Mouse (Mus musculus) spleen, adult 2 months (tissue): Measurements from ENCODE around the gene Cap1. TPM values are rescaled to one million over a fixed set of nuclear protein-coding genes. Genes with fewer than 3 reads are reported as not detected.

ENCODE experiments used
- DNase-seq, 2 experiments: peaks; one replicate each; pipeline versions ENCODE4 v3.0.0 to v3.0.0-alpha.2; 2012 to 2021; ENCODE audit warnings: low spot score in 2 of 2, low read depth in 1 of 2
- H3K27ac ChIP-seq: fragments of 200-500 bp; 2 replicates; pipeline ENCODE4 v1.5.1; 2012; ENCODE audit warnings: low read length, inconsistent platforms; ENCODE audit not compliant: insufficient read depth
- H3K27me3 ChIP-seq: fragments of 200-500 bp; 2 replicates; pipeline ENCODE4 v1.6.1; 2012; ENCODE audit warnings: mild to moderate bottlenecking, moderate library complexity, low read length, inconsistent platforms; ENCODE audit not compliant: control insufficient read depth, insufficient read depth
- H3K36me3 ChIP-seq: fragments of 200-500 bp; 2 replicates; pipeline ENCODE4 v1.6.1; 2012; ENCODE audit warnings: mild to moderate bottlenecking, low read length, inconsistent platforms; ENCODE audit not compliant: control insufficient read depth, insufficient read depth
- H3K4me1 ChIP-seq: fragments of 200-500 bp; 2 replicates; pipeline ENCODE4 v1.6.1; 2011; ENCODE audit warnings: inconsistent platforms; ENCODE audit not compliant: control insufficient read depth, insufficient read depth, insufficient read length
- H3K4me3 ChIP-seq: fragments of 200-500 bp; 2 replicates; pipeline ENCODE4 v1.5.1; 2011; ENCODE audit warnings: mild to moderate bottlenecking, inconsistent platforms; ENCODE audit not compliant: insufficient read depth, insufficient read length; ENCODE audit errors: extremely low read depth
- CTCF ChIP-seq: fragments of 200-500 bp; IDR thresholded peaks from 2 replicates; pipeline ENCODE4 v1.5.1; 2011; ENCODE audit warnings: mild to moderate bottlenecking, inconsistent platforms; ENCODE audit not compliant: insufficient read depth, insufficient read length, insufficient replicate concordance; ENCODE audit errors: extremely low read depth
- POLR2A ChIP-seq: fragments of 200-500 bp; IDR thresholded peaks from 2 replicates; pipeline ENCODE4 v1.6.1; 2011; ENCODE audit warnings: low read depth, low read length, inconsistent platforms
- WGBS: fragments of 180-500 bp; shearing (Covaris S2); methylation state at CpG from one replicate; pipeline ENCODE4 v1.1.7; 2018; 5-methylcytosine and 5-hydroxymethylcytosine counted together
- polyA plus RNA-seq: library from polyadenylated mRNA; depleted of rRNA; stranded (reverse); fragments of >200 nt; gene quantifications from 2 replicates; pipeline ENCODE4 v1.2.3, GENCODE M21; 2012

The Cap1 gene
- polyA plus RNA-seq, 1 experiment: 116 TPM

GRCm38 (mm10) chr4:122886579-122887254 lies 861 bp upstream of the Cap1 start:
- Histone ChIP-seq H3K27me3 (no peaks in the 10 kb centered on the region), H3K4me3 (peak overlapping the region; percentile 83), H3K27ac (peak overlapping the region; percentile 99), H3K4me1 (peaks cover 18% of the 10 kb centered on the region), H3K36me3 (peaks cover 2% of the 10 kb centered on the region; the same call in 1 of the 2 replicates)
- no peak for DNase-seq
- WGBS: 3% methylated on average over 19 of the region's 19 CpGs
- TF ChIP-seq POLR2A (no peak), CTCF (no peak)

- TF ChIP-seq POLR2A (no peak), CTCF (no peak)
- peaks cover 19% of the 10 kb centered on the region for H3K4me1 ChIP-seq
- no peaks in the 10 kb centered on the region for H3K27me3 ChIP-seq
- no peak for DNase-seq
- WGBS: 2% methylated on average over 12 of the region's 12 CpGs
- H3K27ac ChIP-seq: peak overlapping the region; percentile 99
- H3K36me3 ChIP-seq: peaks cover 2% of the 10 kb centered on the region; the same call in 1 of the 2 replicates
- H3K4me3 ChIP-seq: peak overlapping the region; percentile 83
These were observed 1.1 kb downstream of the Cap1 start for GRCm38 (mm10) chr4:122884481-122885340.

- 10% methylated on average over 2 of the region's 2 CpGs for WGBS
- peak overlapping the region; percentile 99 for H3K27ac ChIP-seq
- peaks cover 19% of the 10 kb centered on the region for H3K4me1 ChIP-seq
- DNase-seq: no peak
- peaks cover 2% of the 10 kb centered on the region; the same call in 1 of the 2 replicates for H3K36me3 ChIP-seq
- no peaks in the 10 kb centered on the region for H3K27me3 ChIP-seq
- peak overlapping the region; percentile 83 for H3K4me3 ChIP-seq
- no peak for TF ChIP-seq CTCF
- no peak for TF ChIP-seq POLR2A
These were observed 1.8 kb downstream of the Cap1 start for GRCm38 (mm10) chr4:122884051-122884450.

GRCm38 (mm10) chr4:122883294-122883693 lies 2.6 kb downstream of the Cap1 start:
- Histone ChIP-seq H3K4me3 (0 out of 2 replicates have a peak overlapping the region, but pooled peaks have one; percentile 39), H3K4me1 (peaks cover 23% of the 10 kb centered on the region), H3K36me3 (peaks cover 2% of the 10 kb centered on the region; the same call in 1 of the 2 replicates), H3K27me3 (no peaks in the 10 kb centered on the region), H3K27ac (no peak overlapping the region; the same call in none of the 2 replicates)
- no peak for DNase-seq
- TF ChIP-seq POLR2A (no peak), CTCF (0 out of 2 replicates have a peak, but pooled peaks have one; percentile 4)
- WGBS: 53% methylated on average over 3 of the region's 3 CpGs

GRCm38 (mm10) chr4:122882544-122882943 lies 3.3 kb downstream of the Cap1 start:
- peaks cover 4% of the 10 kb centered on the region for H3K36me3 ChIP-seq
- no peak for DNase-seq
- 54% methylated on average over 3 of the region's 3 CpGs for WGBS
- no peak for TF ChIP-seq CTCF
- TF ChIP-seq POLR2A: no peak
- no peak overlapping the region for H3K4me3 ChIP-seq
- H3K27ac ChIP-seq: no peak overlapping the region
- H3K4me1 ChIP-seq: peaks cover 23% of the 10 kb centered on the region
- H3K27me3 ChIP-seq: no peaks in the 10 kb centered on the region

GRCm38 (mm10) chr4:122878333-122879070 lies 7.4 kb downstream of the Cap1 start:
- no peaks in the 10 kb centered on the region for H3K27me3 ChIP-seq
- peaks cover 6% of the 10 kb centered on the region for H3K36me3 ChIP-seq
- H3K4me3 ChIP-seq: no peak overlapping the region
- DNase-seq: peak in 1 of 2 experiments; percentile 28
- WGBS: 79% methylated on average over 2 of the region's 2 CpGs
- no peak overlapping the region; the same call in 1 of the 2 replicates for H3K27ac ChIP-seq
- peaks cover 28% of the 10 kb centered on the region for H3K4me1 ChIP-seq
- no peak for TF ChIP-seq CTCF
- TF ChIP-seq POLR2A: no peak
